Mouse (Mus musculus) limb, embryonic 14.5 days (tissue): ENCODE measurements around the gene Odf3l1. TPM values are rescaled to one million over a fixed set of nuclear protein-coding genes. Genes with fewer than 3 reads are reported as not detected.
A peak's percentile ranks its signal among the peaks of the same experiment; 100 is the strongest.

Source experiments
- ATAC-seq: fragments of 200-750 bp; cut with Nextera tagmentation; 2 replicates; pipeline ENCODE4 v1.8.0; 2017; ENCODE audit warnings: low read depth, moderate number of reproducible peaks, moderate TSS enrichment; ENCODE audit not compliant: low FRiP score
- DNase-seq: peaks from one replicate; pipeline ENCODE4 v3.0.0-alpha.2; 2015; ENCODE audit warnings: low spot score
- H3K27ac ChIP-seq: fragments of 300-500 bp; sonication (generic); replicated peaks from 2 replicates; pipeline ENCODE4 v1.5.1; 2014; ENCODE audit warnings: low read depth, mild to moderate bottlenecking, low read length, moderate library complexity, mixed read lengths
- H3K27me3 ChIP-seq: fragments of 300-500 bp; sonication (generic); 2 replicates; pipeline ENCODE4 v1.6.1; 2014; ENCODE audit warnings: low read length, mixed read lengths; ENCODE audit not compliant: control insufficient read depth, insufficient read depth
- H3K36me3 ChIP-seq: fragments of 300-500 bp; sonication (generic); 2 replicates; pipeline ENCODE4 v1.6.1; 2014; ENCODE audit warnings: mild to moderate bottlenecking, low read length, moderate library complexity, mixed read lengths; ENCODE audit not compliant: control insufficient read depth, insufficient read depth
- H3K4me1 ChIP-seq: fragments of 300-500 bp; sonication (generic); 2 replicates; pipeline ENCODE4 v1.6.1; 2014; ENCODE audit warnings: antibody characterized with exemption, low read length, mixed read lengths; ENCODE audit not compliant: control insufficient read depth, insufficient read depth
- H3K4me2 ChIP-seq: fragments of 300-500 bp; sonication (generic); replicated peaks from 2 replicates; pipeline ENCODE4 v1.6.1; 2014; ENCODE audit warnings: low read depth, mild to moderate bottlenecking, low read length, moderate library complexity; ENCODE audit not compliant: severe bottlenecking
- H3K4me3 ChIP-seq: fragments of 300-500 bp; sonication (generic); replicated peaks from 2 replicates; pipeline ENCODE4 v1.5.1; 2014; ENCODE audit warnings: low read length
- H3K9ac ChIP-seq: fragments of 300-500 bp; sonication (generic); 2 replicates; pipeline ENCODE4 v1.6.1; 2014; ENCODE audit warnings: mild to moderate bottlenecking, low read depth, low read length, moderate library complexity; ENCODE audit not compliant: severe bottlenecking
- H3K9me3 ChIP-seq: fragments of 300-500 bp; sonication (generic); 2 replicates; pipeline ENCODE4 v1.6.1; 2016; ENCODE audit warnings: low read length; ENCODE audit not compliant: control insufficient read depth
- POLR2A ChIP-seq: fragments of 200-500 bp; IDR thresholded peaks from 2 replicates; pipeline ENCODE4 v1.8.0; 2012; ENCODE audit warnings: inconsistent platforms, mild to moderate bottlenecking, moderate library complexity, borderline replicate concordance; ENCODE audit not compliant: insufficient read depth, insufficient read length; ENCODE audit errors: extremely low read depth
- WGBS: fragments of 180-500 bp; shearing (Covaris S2); extraction: QIAGEN DNeasy Blood & Tissue Kit; methylation state at CpG from one replicate; pipeline ENCODE4 v1.1.7; 2014; 5-methylcytosine and 5-hydroxymethylcytosine counted together
- polyA plus RNA-seq, 2 experiments: library from polyadenylated mRNA; depleted of rRNA in 1 of 2; stranded (reverse) in 1 of 2; unstranded in 1 of 2; fragments of >200 nt; fragmentation: Nextera tagmentation in 1 of 2; extraction: Ambion mirVana in 1 of 2; gene quantifications; 2 replicates each; pipeline versions ENCODE4 v1.2.1 to v1.2.3; 2012 to 2014

Gene Odf3l1
- polyA plus RNA-seq, 2 experiments, result 1.7 to 2.6 TPM

GRCm38 (mm10) chr9:56887581-56887980 lies 23.1 kb upstream of the Odf3l1 start:
- ATAC-seq, result no peak
- no peak overlapping the region for H3K4me3 ChIP-seq
- no peak overlapping the region for H3K9ac ChIP-seq
- no peaks in the 10 kb centered on the region for H3K9me3 ChIP-seq
- no peak overlapping the region for H3K4me2 ChIP-seq
- no peak for DNase-seq
- peaks cover 13% of the 10 kb centered on the region for H3K4me1 ChIP-seq
- 90% methylated on average over 16 of the region's 16 CpGs for WGBS
- no peak overlapping the region for H3K27ac ChIP-seq
- H3K27me3 ChIP-seq, result no peaks in the 10 kb centered on the region
- no peak for TF ChIP-seq POLR2A
- H3K36me3 ChIP-seq, result peaks cover 83% of the 10 kb centered on the region

DNA sequence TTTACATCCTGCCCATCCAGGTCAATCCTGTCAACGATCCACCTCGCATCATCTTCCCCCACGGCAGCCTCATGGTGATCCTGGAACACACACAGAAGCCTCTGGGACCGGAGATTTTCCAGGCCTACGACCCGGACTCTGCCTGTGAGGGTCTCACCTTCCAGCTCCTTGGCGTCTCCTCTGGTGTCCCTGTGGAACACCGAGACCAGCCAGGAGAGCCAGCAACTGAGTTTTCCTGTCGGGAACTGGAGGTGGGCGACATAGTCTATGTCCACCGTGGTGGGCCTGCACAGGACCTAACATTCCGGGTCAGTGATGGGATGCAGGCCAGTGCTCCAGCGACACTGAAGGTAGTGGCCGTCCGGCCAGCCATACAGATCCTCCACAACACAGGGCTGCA lies 22.1 kb upstream of the Odf3l1 start:
- no peak for TF ChIP-seq POLR2A
- Histone ChIP-seq H3K4me3 (no peak overlapping the region), H3K27me3 (no peaks in the 10 kb centered on the region), H3K9ac (no peak overlapping the region), H3K4me1 (peaks cover 17% of the 10 kb centered on the region), H3K4me2 (no peak overlapping the region), H3K27ac (no peak overlapping the region), H3K9me3 (no peaks in the 10 kb centered on the region), H3K36me3 (peaks cover 75% of the 10 kb centered on the region)
- ATAC-seq (no peak), DNase-seq (no peak)
- 91% methylated on average over 14 of the region's 15 CpGs for WGBS

DNA sequence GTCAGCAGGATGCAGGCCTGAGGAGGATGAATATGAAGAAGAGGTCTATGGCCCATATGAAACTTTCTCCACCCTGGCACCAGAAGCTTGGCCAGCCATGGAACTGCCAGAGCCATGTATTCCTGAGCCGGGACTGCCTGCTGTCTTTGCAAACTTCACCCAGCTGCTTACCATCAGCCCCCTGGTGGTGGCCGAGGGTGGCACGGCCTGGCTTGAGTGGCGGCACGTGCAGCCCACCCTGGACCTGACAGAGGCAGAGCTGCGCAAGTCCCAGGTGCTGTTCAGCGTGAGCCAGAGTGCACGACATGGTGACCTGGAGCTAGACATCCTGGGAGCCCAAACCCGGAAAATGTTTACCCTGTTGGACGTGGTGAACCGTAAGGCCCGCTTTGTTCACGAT lies 21.6 kb upstream of the Odf3l1 start:
- H3K27ac ChIP-seq, result no peak overlapping the region
- no peak overlapping the region for H3K9ac ChIP-seq
- H3K4me1 ChIP-seq, result peaks cover 17% of the 10 kb centered on the region
- peaks cover 73% of the 10 kb centered on the region for H3K36me3 ChIP-seq
- no peak overlapping the region for H3K4me2 ChIP-seq
- H3K4me3 ChIP-seq, result no peak overlapping the region
- H3K9me3 ChIP-seq, result no peaks in the 10 kb centered on the region
- 57% methylated on average over 13 of the region's 13 CpGs for WGBS
- H3K27me3 ChIP-seq, result no peaks in the 10 kb centered on the region
- no peak for TF ChIP-seq POLR2A
- DNase-seq (no peak), ATAC-seq (no peak)

- ATAC-seq (no peak), DNase-seq (no peak)
- H3K4me3 ChIP-seq, result no peak overlapping the region
- H3K4me2 ChIP-seq, result no peak overlapping the region
- TF ChIP-seq POLR2A, result no peak
- no peak overlapping the region for H3K9ac ChIP-seq
- 91% methylated on average over 4 of the region's 4 CpGs for WGBS
- no peaks in the 10 kb centered on the region for H3K27me3 ChIP-seq
- peaks cover 34% of the 10 kb centered on the region for H3K4me1 ChIP-seq
- no peak overlapping the region for H3K27ac ChIP-seq
- no peaks in the 10 kb centered on the region for H3K9me3 ChIP-seq
- H3K36me3 ChIP-seq, result peaks cover 60% of the 10 kb centered on the region
Measured at GRCm38 (mm10) chr9:56884328-56884727, 19.8 kb upstream of the Odf3l1 start.

- Histone ChIP-seq H3K36me3 (peaks cover 51% of the 10 kb centered on the region), H3K27me3 (no peaks in the 10 kb centered on the region), H3K9ac (no peak overlapping the region), H3K4me3 (no peak overlapping the region), H3K9me3 (no peaks in the 10 kb centered on the region), H3K4me2 (no peak overlapping the region), H3K27ac (no peak overlapping the region), H3K4me1 (peaks cover 39% of the 10 kb centered on the region)
- no peak for TF ChIP-seq POLR2A
- 73% methylated on average over 7 of the region's 7 CpGs for WGBS
- ATAC-seq (no peak), DNase-seq (no peak)
Measured at GRCm38 (mm10) chr9:56883470-56883869, 19.0 kb upstream of the Odf3l1 start.

GRCm38 (mm10) chr9:56882818-56883217 lies 18.3 kb upstream of the Odf3l1 start:
- ATAC-seq, result peak; percentile 10; the same call in 1 of the 2 replicates
- H3K27me3 ChIP-seq, result no peaks in the 10 kb centered on the region
- 36% methylated on average over 12 of the region's 12 CpGs for WGBS
- H3K4me1 ChIP-seq, result peaks cover 39% of the 10 kb centered on the region
- H3K27ac ChIP-seq, result peak overlapping the region; percentile 88
- peaks cover 45% of the 10 kb centered on the region for H3K36me3 ChIP-seq
- H3K9me3 ChIP-seq, result no peaks in the 10 kb centered on the region
- H3K9ac ChIP-seq, result no peak overlapping the region
- H3K4me3 ChIP-seq, result no peak overlapping the region
- no peak overlapping the region for H3K4me2 ChIP-seq
- DNase-seq, result peak; percentile 74
- TF ChIP-seq POLR2A, result no peak
